Mouse (Mus musculus): ENCODE measurements at regions not wholly inside any gene's neighbourhood (a gene's known extent, or its start where the extent isn't known, plus 50 kb on each side); places are given as distances from the start of the nearest gene placed in this dataset.

- TF ChIP-seq CTCF (IDR thresholded peaks at IDR 0.05; ENCODE audit: low read depth): no peak
- no peaks in the 10 kb centered on the region for H3K4me1 ChIP-seq (ENCODE audit: insufficient read depth)
- H3K9ac ChIP-seq: no peak overlapping the region
- no peak overlapping the region for H3K4me3 ChIP-seq (ENCODE audit: low read depth, low read length)
- no peak for ATAC-seq
- H3K36me3 ChIP-seq (ENCODE audit: insufficient read depth): no peaks in the 10 kb centered on the region
- WGBS: 80% methylated on average over 9 of the region's 9 CpGs
- DNase-seq: no peak
- H3K27ac ChIP-seq (ENCODE audit: low read depth, low read length): no peak overlapping the region
- no peak overlapping the region for H3K4me2 ChIP-seq (ENCODE audit: low read depth)
- H3K9me3 ChIP-seq (ENCODE audit: low read length): no peaks in the 10 kb centered on the region
- H3K27me3 ChIP-seq (ENCODE audit: insufficient read depth, low read length): no peaks in the 10 kb centered on the region
These were observed 215.0 kb upstream of the Sdk2 start for GRCm38 (mm10) chr11:114281846-114282245.

- Histone ChIP-seq H3K9me3 (ENCODE audit: low read length) (no peaks in the 10 kb centered on the region), H3K4me2 (ENCODE audit: low read depth) (no peak overlapping the region), H3K27ac (ENCODE audit: low read depth, low read length) (no peak overlapping the region), H3K36me3 (ENCODE audit: insufficient read depth) (no peaks in the 10 kb centered on the region), H3K9ac (no peak overlapping the region), H3K4me3 (ENCODE audit: low read depth, low read length) (no peak overlapping the region), H3K4me1 (ENCODE audit: insufficient read depth) (no peaks in the 10 kb centered on the region), H3K27me3 (ENCODE audit: insufficient read depth, low read length) (no peaks in the 10 kb centered on the region)
- ATAC-seq: no peak
- 83% methylated on average over 14 of the region's 14 CpGs for WGBS
- TF ChIP-seq CTCF (IDR thresholded peaks at IDR 0.05; ENCODE audit: low read depth): no peak
- DNase-seq: no peak
These were observed 214.3 kb upstream of the Sdk2 start for GRCm38 (mm10) chr11:114281041-114281695.

GRCm38 (mm10) chr11:114277513-114278304 is 210.9 kb upstream of the Sdk2 start:
- ATAC-seq: no peak
- TF ChIP-seq CTCF (IDR thresholded peaks at IDR 0.05; ENCODE audit: low read depth): no peak
- Histone ChIP-seq H3K27me3 (ENCODE audit: insufficient read depth, low read length) (no peaks in the 10 kb centered on the region), H3K4me3 (ENCODE audit: low read depth, low read length) (no peak overlapping the region), H3K9ac (no peak overlapping the region), H3K27ac (ENCODE audit: low read depth, low read length) (no peak overlapping the region), H3K4me2 (ENCODE audit: low read depth) (no peak overlapping the region), H3K36me3 (ENCODE audit: insufficient read depth) (no peaks in the 10 kb centered on the region), H3K4me1 (ENCODE audit: insufficient read depth) (no peaks in the 10 kb centered on the region), H3K9me3 (ENCODE audit: low read length) (no peaks in the 10 kb centered on the region)
- no peak for DNase-seq
- 65% methylated on average over 26 of the region's 26 CpGs for WGBS

- Histone ChIP-seq H3K9ac (no peak overlapping the region), H3K4me2 (ENCODE audit: low read depth) (no peak overlapping the region), H3K4me3 (ENCODE audit: low read depth, low read length) (no peak overlapping the region), H3K9me3 (ENCODE audit: low read length) (no peaks in the 10 kb centered on the region), H3K36me3 (ENCODE audit: insufficient read depth) (no peaks in the 10 kb centered on the region), H3K4me1 (ENCODE audit: insufficient read depth) (no peaks in the 10 kb centered on the region), H3K27ac (ENCODE audit: low read depth, low read length) (peak overlapping the region; percentile 23; the same call in 1 of the 2 replicates), H3K27me3 (ENCODE audit: insufficient read depth, low read length) (no peaks in the 10 kb centered on the region)
- no peak for TF ChIP-seq CTCF (IDR thresholded peaks at IDR 0.05; ENCODE audit: low read depth)
- WGBS: 50% methylated on average over 10 of the region's 10 CpGs
- ATAC-seq (peak; percentile 42; the same call in 1 of the 2 replicates), DNase-seq (peak; percentile 51)
These were observed 203.7 kb upstream of the Sdk2 start for GRCm38 (mm10) chr11:114270358-114271072.

- no peak for DNase-seq
- Histone ChIP-seq H3K4me1 (ENCODE audit: insufficient read depth) (no peaks in the 10 kb centered on the region), H3K27ac (ENCODE audit: low read depth, low read length) (no peak overlapping the region), H3K4me2 (ENCODE audit: low read depth) (no peak overlapping the region), H3K9ac (no peak overlapping the region), H3K36me3 (ENCODE audit: insufficient read depth) (no peaks in the 10 kb centered on the region), H3K27me3 (ENCODE audit: insufficient read depth, low read length) (no peaks in the 10 kb centered on the region), H3K9me3 (ENCODE audit: low read length) (no peaks in the 10 kb centered on the region), H3K4me3 (ENCODE audit: low read depth, low read length) (no peak overlapping the region)
- WGBS: 14% methylated on average over 4 of the region's 4 CpGs
- no peak for ATAC-seq
- TF ChIP-seq CTCF (IDR thresholded peaks at IDR 0.05; ENCODE audit: low read depth): no peak
These were observed 195.1 kb upstream of the Sdk2 start for GRCm38 (mm10) chr11:114261959-114262358.

GRCm38 (mm10) chr11:114258218-114258617 is 191.4 kb upstream of the Sdk2 start:
- H3K27me3 ChIP-seq (ENCODE audit: insufficient read depth, low read length): no peaks in the 10 kb centered on the region
- no peaks in the 10 kb centered on the region for H3K9me3 ChIP-seq (ENCODE audit: low read length)
- H3K4me3 ChIP-seq (ENCODE audit: low read depth, low read length): no peak overlapping the region
- no peaks in the 10 kb centered on the region for H3K4me1 ChIP-seq (ENCODE audit: insufficient read depth)
- H3K27ac ChIP-seq (ENCODE audit: low read depth, low read length): no peak overlapping the region
- WGBS: 92% methylated on average over 9 of the region's 9 CpGs
- no peak for TF ChIP-seq CTCF (IDR thresholded peaks at IDR 0.05; ENCODE audit: low read depth)
- ATAC-seq: no peak
- no peak for DNase-seq
- H3K9ac ChIP-seq: no peak overlapping the region
- no peaks in the 10 kb centered on the region for H3K36me3 ChIP-seq (ENCODE audit: insufficient read depth)
- no peak overlapping the region for H3K4me2 ChIP-seq (ENCODE audit: low read depth)

- WGBS: 71% methylated on average over 6 of the region's 6 CpGs
- Histone ChIP-seq H3K36me3 (ENCODE audit: insufficient read depth) (no peaks in the 10 kb centered on the region), H3K27me3 (ENCODE audit: insufficient read depth, low read length) (no peaks in the 10 kb centered on the region)
These were observed 190.9 kb upstream of the Sdk2 start for GRCm38 (mm10) chr11:114257756-114258155.

More at GRCm38 (mm10) chr11:114257756-114258155, 190.9 kb upstream of the Sdk2 start:
- no peaks in the 10 kb centered on the region for H3K4me1 ChIP-seq (ENCODE audit: insufficient read depth)
- H3K4me2 ChIP-seq (ENCODE audit: low read depth): no peak overlapping the region
- ATAC-seq (no peak), DNase-seq (no peak)
- H3K9me3 ChIP-seq (ENCODE audit: low read length): no peaks in the 10 kb centered on the region
- H3K4me3 ChIP-seq (ENCODE audit: low read depth, low read length): no peak overlapping the region
- H3K9ac ChIP-seq: no peak overlapping the region
- no peak overlapping the region for H3K27ac ChIP-seq (ENCODE audit: low read depth, low read length)
- TF ChIP-seq CTCF (IDR thresholded peaks at IDR 0.05; ENCODE audit: low read depth): no peak
